8 mouse cellular contexts compared by ENCODE assay signal in the genomic region with DNA sequence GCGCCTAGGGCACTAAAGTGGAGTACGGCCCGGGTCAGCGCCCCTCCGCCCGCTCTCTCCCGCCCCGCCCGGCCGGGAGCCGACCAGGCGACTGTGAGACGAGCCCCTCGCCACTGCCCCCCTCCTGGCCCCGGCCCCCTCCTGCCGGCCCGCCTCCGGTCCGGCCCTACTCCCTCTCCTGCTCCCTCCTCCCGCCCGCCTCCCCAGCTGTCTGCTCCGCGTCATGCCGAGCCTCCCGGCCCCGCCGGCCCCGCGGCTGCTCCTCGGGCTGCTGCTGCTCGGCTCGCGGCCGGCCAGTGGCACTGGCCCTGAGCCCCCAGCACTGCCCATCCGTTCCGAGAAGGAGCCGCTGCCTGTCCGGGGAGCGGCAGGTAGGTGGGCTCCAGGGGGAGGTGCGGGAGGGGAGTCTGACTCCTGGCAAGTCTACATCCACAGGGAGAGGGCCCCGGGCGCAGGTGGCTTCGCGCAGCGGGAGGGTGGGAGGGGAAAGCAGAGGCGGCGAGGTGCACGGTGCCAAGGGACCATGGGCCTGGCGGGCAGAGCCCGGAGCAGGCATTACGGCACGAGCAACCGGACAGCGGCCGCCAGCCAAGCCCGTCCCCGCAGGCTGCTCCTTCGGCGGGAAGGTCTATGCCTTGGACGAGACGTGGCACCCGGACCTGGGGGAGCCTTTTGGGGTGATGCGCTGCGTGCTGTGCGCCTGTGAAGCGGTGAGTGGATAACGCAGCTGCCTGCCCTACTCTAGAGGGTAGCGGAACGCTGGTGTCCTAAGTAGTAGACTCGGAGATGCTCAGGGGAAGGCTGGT. TPM values are rescaled to one million over a fixed set of nuclear protein-coding genes. Genes with fewer than 3 reads are reported as not detected.
A peak's percentile ranks its signal among the peaks of the same experiment; 100 is the strongest.
DNase-seq lines count a peak whose midpoint lies in the region; ATAC-seq lines count a peak whose summit lies in the region.

Chrd (plus strand) TSS at position 203 of the 806 bp plus-strand sequence.

- DNase-seq in layer of hippocampus, adult 18-20 months (ENCODE audit: low spot score in 2 of 2): peak in 1 of 2 experiments; percentile 54
- no peak for DNase-seq in layer of hippocampus, adult 9-11 months
- peak; percentile 78 to 83 for DNase-seq in cerebellum, postnatal 14 days
- DNase-seq in gastrocnemius, postnatal 10 days: peak; percentile 81
- peak; percentile 88 for DNase-seq in intestine, embryonic 14.5 days (ENCODE audit: low spot score)
- peak; percentile 78 for DNase-seq in yolk sac, embryonic 10.5 days (ENCODE audit: low spot score)

- H3K9me3 ChIP-seq in intestine, embryonic 14.5 days (ENCODE audit: control insufficient read depth, low read length): no peaks in the 10 kb centered on the region
- no peaks in the 10 kb centered on the region for H3K9me3 ChIP-seq in limb, embryonic 13.5 days
- H3K9me3 ChIP-seq in midbrain, embryonic 13.5 days: no peaks in the 10 kb centered on the region

- H3K4me1 ChIP-seq in intestine, embryonic 14.5 days (replicated peaks; ENCODE audit: control insufficient read depth, insufficient read depth, low read length): peaks cover 17% of the 10 kb centered on the region
- peaks cover 29% of the 10 kb centered on the region for H3K4me1 ChIP-seq in limb, embryonic 13.5 days
- H3K4me1 ChIP-seq in midbrain, embryonic 13.5 days (replicated peaks): peaks cover 22% of the 10 kb centered on the region

- no peaks in the 10 kb centered on the region for H3K36me3 ChIP-seq in intestine, embryonic 14.5 days (ENCODE audit: control insufficient read depth, insufficient read depth, low read length)
- H3K36me3 ChIP-seq in limb, embryonic 13.5 days: peaks cover 9% of the 10 kb centered on the region
- peaks cover 4% of the 10 kb centered on the region; the same call in 1 of the 2 replicates for H3K36me3 ChIP-seq in midbrain, embryonic 13.5 days

- 1% methylated on average over 51 of the region's 70 CpGs for WGBS in intestine, embryonic 14.5 days
- under 1% methylated on average over 50 of the region's 70 CpGs for WGBS in limb, embryonic 13.5 days
- under 1% methylated on average over 61 of the region's 70 CpGs for WGBS in midbrain, embryonic 13.5 days

- H3K27me3 ChIP-seq in intestine, embryonic 14.5 days (replicated peaks; ENCODE audit: control insufficient read depth, insufficient read depth, low read length): peaks cover 22% of the 10 kb centered on the region
- peaks cover 47% of the 10 kb centered on the region for H3K27me3 ChIP-seq in limb, embryonic 13.5 days
- peaks cover 29% of the 10 kb centered on the region for H3K27me3 ChIP-seq in midbrain, embryonic 13.5 days

- H3K4me3 ChIP-seq in intestine, embryonic 14.5 days (ENCODE audit: low read depth, low read length): peak within 1 kb of the TSS; percentile 65
- peak within 1 kb of the TSS; percentile 71 for H3K4me3 ChIP-seq in limb, embryonic 13.5 days
- peak within 1 kb of the TSS; percentile 57 for H3K4me3 ChIP-seq in midbrain, embryonic 13.5 days (replicated peaks)

- H3K27ac ChIP-seq in intestine, embryonic 14.5 days (ENCODE audit: low read depth): peak within 1 kb of the TSS; percentile 67; the same call in 1 of the 2 replicates
- peak within 1 kb of the TSS; percentile 80 for H3K27ac ChIP-seq in limb, embryonic 13.5 days
- H3K27ac ChIP-seq in midbrain, embryonic 13.5 days: peak within 1 kb of the TSS; percentile 74

- H3K4me2 ChIP-seq in intestine, embryonic 14.5 days (ENCODE audit: low read length): peak within 1 kb of the TSS; percentile 94
- H3K4me2 ChIP-seq in limb, embryonic 13.5 days (replicated peaks): peak within 1 kb of the TSS; percentile 96
- H3K4me2 ChIP-seq in midbrain, embryonic 13.5 days (replicated peaks): peak within 1 kb of the TSS; percentile 78

- peak; percentile 84 for ATAC-seq in intestine, embryonic 14.5 days (replicated peaks; ENCODE audit: low FRiP score, low TSS enrichment, low read depth)
- peak; percentile 88 for ATAC-seq in limb, embryonic 13.5 days (ENCODE audit: low FRiP score, low read depth)
- ATAC-seq in midbrain, embryonic 13.5 days: peak; percentile 77

- peak within 1 kb of the TSS; percentile 75 for H3K9ac ChIP-seq in intestine, embryonic 14.5 days (ENCODE audit: low read length)
- peak within 1 kb of the TSS; percentile 81 for H3K9ac ChIP-seq in limb, embryonic 13.5 days
- peak within 1 kb of the TSS; percentile 84 for H3K9ac ChIP-seq in midbrain, embryonic 13.5 days (replicated peaks)

RNA-seq across cellular contexts. Expression of gene Chrd, which starts in this region (rescaled TPM):
- 10 to 100 TPM; 87.9 to 90.5 TPM for total RNA-seq in layer of hippocampus, adult 18-20 months (2021)
- total RNA-seq in gastrocnemius, postnatal 10 days (2021): 1 to 10 TPM; 5.2 to 6.3 TPM
- 3.7 and 4.2 TPM in 2 replicates for polyA plus RNA-seq in intestine, embryonic 14.5 days (2014; fragmentation: Nextera tagmentation; extraction: Ambion mirVana)
- polyA plus RNA-seq in limb, embryonic 13.5 days (2015; fragmentation: Nextera tagmentation; extraction: Ambion mirVana): 9.1 and 9.3 TPM in 2 replicates
- 3.8 and 4.3 TPM in 2 replicates for polyA plus RNA-seq in midbrain, embryonic 13.5 days (2015; fragmentation: Nextera tagmentation; extraction: Ambion mirVana)

Comparison
In these comparisons a context has a peak if more than half of its experiments do, and no peak if none do; other contexts are left out.
1. RNA of gene Chrd (total RNA-seq): 87.9 to 90.5 TPM in layer of hippocampus, adult 18-20 months; 5.2 to 6.3 TPM in gastrocnemius, postnatal 10 days; every median in the first group is over 10 times any median in the second.
2. Peak in every context shown above with its lines, with median percentiles within 50 percentile points of each other: ATAC-seq, H3K27ac ChIP-seq, H3K4me2 ChIP-seq, H3K4me3 ChIP-seq and H3K9ac ChIP-seq.